ENCODE assay signal across 9 mouse cellular contexts in the genomic region with DNA sequence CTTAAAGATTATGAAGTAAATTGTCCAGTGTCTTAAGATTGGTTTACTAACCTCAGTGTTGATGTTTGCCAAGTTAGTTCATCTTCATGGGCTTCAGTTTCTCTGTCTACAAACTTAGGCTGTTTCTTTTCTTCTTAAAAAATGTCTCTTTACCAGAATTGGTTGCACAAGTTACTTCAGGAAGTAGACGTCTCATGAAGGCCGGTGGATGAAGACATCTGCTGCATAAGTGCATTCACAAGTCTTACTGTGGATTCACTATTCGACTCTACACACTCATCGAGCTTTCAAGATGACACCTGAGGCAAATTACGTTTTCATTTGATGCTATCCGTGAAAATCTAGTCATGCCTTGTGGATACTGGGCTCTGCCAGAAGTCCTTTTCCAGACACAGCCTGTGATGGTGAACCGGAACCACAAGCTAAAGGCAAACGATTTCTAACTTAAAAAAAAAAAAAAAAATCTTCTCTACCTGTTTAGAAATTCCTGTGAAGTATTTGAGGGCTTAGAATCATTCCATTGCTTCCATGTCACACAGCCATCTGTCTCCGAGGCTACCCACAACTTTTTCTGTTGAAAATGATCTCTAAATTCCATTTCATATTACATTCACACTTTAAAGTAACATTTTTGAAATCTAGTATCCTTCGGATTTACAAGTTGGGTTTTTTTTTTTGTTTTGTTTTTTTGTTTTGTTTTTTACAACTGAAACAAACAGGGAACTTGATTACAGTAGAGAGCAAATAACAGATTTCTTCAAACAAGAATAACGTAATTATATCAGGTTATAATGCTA. TPM values are rescaled to one million over a fixed set of nuclear protein-coding genes. Genes with fewer than 3 reads are reported as not detected.
DNase-seq lines count a peak whose midpoint lies in the region; ATAC-seq and TF ChIP-seq lines count a peak whose summit lies in the region.
"Had no signal": no experiment of that assay in that cellular context is flagged by ENCODE, and none has a peak within 500 bp of the region (broad histone marks: within the 10 kb centered on the region; RNA-seq: fewer than 3 reads in every experiment).

No protein-coding gene starts in this region.

- peaks cover 15% of the 10 kb centered on the region for H3K36me3 ChIP-seq in lung, embryonic 15.5 days
- H3K36me3 ChIP-seq in limb, embryonic 10.5 days, result peaks cover 24% of the 10 kb centered on the region
- peaks cover 12% of the 10 kb centered on the region for H3K36me3 ChIP-seq in neural tube, embryonic 14.5 days (ENCODE audit: control insufficient read depth, insufficient read depth, low read length)

- ATAC-seq in lung, embryonic 15.5 days (ENCODE audit: borderline replicate concordance, extremely low read depth, low FRiP score, low TSS enrichment), result no peak
- ATAC-seq in neural tube, embryonic 14.5 days (ENCODE audit: low read depth), result no peak

- H3K27ac ChIP-seq in gastrocnemius, adult 2 months, result no peak overlapping the region
- H3K27ac ChIP-seq in lung, embryonic 15.5 days, result no peak overlapping the region
- H3K27ac ChIP-seq in limb, embryonic 10.5 days, result peak overlapping the region; percentile 89
- no peak overlapping the region for H3K27ac ChIP-seq in neural tube, embryonic 14.5 days (ENCODE audit: low read depth, low read length)

- peak overlapping the region; percentile 61 for H3K4me2 ChIP-seq in lung, embryonic 15.5 days
- 0 out of 2 replicates have a peak overlapping the region, but pooled peaks have one; percentile 36 for H3K4me2 ChIP-seq in neural tube, embryonic 14.5 days (ENCODE audit: low read depth, low read length)

- TF ChIP-seq CTCF in gastrocnemius, adult 2 months (IDR thresholded peaks at IDR 0.05), result no peak

- peak overlapping the region; percentile 81 for H3K4me3 ChIP-seq in gastrocnemius, adult 2 months
- H3K4me3 ChIP-seq in lung, embryonic 15.5 days, result peak overlapping the region; percentile 69
- peak overlapping the region; percentile 81 for H3K4me3 ChIP-seq in limb, embryonic 10.5 days
- peak overlapping the region; percentile 69; the same call in 1 of the 2 replicates for H3K4me3 ChIP-seq in neural tube, embryonic 14.5 days (ENCODE audit: low read depth, low read length)

- 0 out of 2 replicates have a peak, but pooled peaks cover 9% of the 10 kb centered on the region for H3K4me1 ChIP-seq in lung, embryonic 15.5 days
- peaks cover 6% of the 10 kb centered on the region for H3K4me1 ChIP-seq in limb, embryonic 10.5 days
- peaks cover 8% of the 10 kb centered on the region for H3K4me1 ChIP-seq in neural tube, embryonic 14.5 days (ENCODE audit: control insufficient read depth, insufficient read depth, low read length)

- H3K27me3 ChIP-seq in lung, embryonic 15.5 days, result no peaks in the 10 kb centered on the region
- no peaks in the 10 kb centered on the region for H3K27me3 ChIP-seq in limb, embryonic 10.5 days (ENCODE audit: low read depth, poor library complexity, severe bottlenecking)
- no peaks in the 10 kb centered on the region for H3K27me3 ChIP-seq in neural tube, embryonic 14.5 days (ENCODE audit: control insufficient read depth, insufficient read depth, low read length)

- H3K9me3 ChIP-seq in lung, embryonic 15.5 days, result no peaks in the 10 kb centered on the region
- H3K9me3 ChIP-seq in limb, embryonic 10.5 days (replicated peaks), result no peaks in the 10 kb centered on the region
- no peaks in the 10 kb centered on the region for H3K9me3 ChIP-seq in neural tube, embryonic 14.5 days (ENCODE audit: control insufficient read depth, low read length)

- WGBS in lung, embryonic 15.5 days, result 75% methylated on average over 11 of the region's 11 CpGs
- WGBS in limb, embryonic 10.5 days, result 85% methylated on average over 11 of the region's 11 CpGs
- 86% methylated on average over 11 of the region's 11 CpGs for WGBS in neural tube, embryonic 14.5 days

- H3K9ac ChIP-seq in lung, embryonic 15.5 days, result no peak overlapping the region
- H3K9ac ChIP-seq in neural tube, embryonic 14.5 days (replicated peaks; ENCODE audit: low read depth, low read length), result no peak overlapping the region

- intact Hi-C loops in gastrocnemius, adult 2 months (cut with DNase I), result no loop called here

- DNase-seq in gastrocnemius, adult 2 months, result no peak
- DNase-seq in gastrocnemius, postnatal 4 days (ENCODE audit: low spot score in 2 of 2), result no peak
- no peak for DNase-seq in lung, adult 18-20 months
- DNase-seq in limb, embryonic 10.5 days (ENCODE audit: low spot score), result no peak
- DNase-seq in testis, postnatal 14 days (ENCODE audit: low spot score), result no peak
- DNase-seq in embryo, embryonic 10.5 days (ENCODE audit: low spot score), result no peak

RNA-seq across cellular contexts. Expression of a gene that starts 0.8 kb away (rescaled TPM):
- 10 to 100 TPM; 64.8 to 82.8 TPM for total RNA-seq in gastrocnemius, adult 2 months (2021)
- total RNA-seq in gastrocnemius, postnatal 4 days (2021), result 10 to 100 TPM; 57.2 to 61.9 TPM
- polyA plus RNA-seq in lung, embryonic 15.5 days (2015; fragmentation: Nextera tagmentation; extraction: Ambion mirVana), result 110 and 111 TPM in 2 replicates
- 92.9 and 108 TPM in 2 replicates for polyA plus RNA-seq in limb, embryonic 10.5 days (2016; fragmentation: Nextera tagmentation; extraction: Ambion mirVana)
- 146 and 147 TPM in 2 replicates for polyA plus RNA-seq in neural tube, embryonic 14.5 days (2014; fragmentation: Nextera tagmentation; extraction: Ambion mirVana)

RNA-seq across cellular contexts. Expression of a gene that starts 8.0 kb away (rescaled TPM):
- total RNA-seq in gastrocnemius, adult 2 months (2021), result not detected
- total RNA-seq in gastrocnemius, postnatal 4 days (2021), result not detected
- 0.24 TPM in 1 of 2 replicates, not detected in the other for polyA plus RNA-seq in lung, embryonic 15.5 days (2015; fragmentation: Nextera tagmentation; extraction: Ambion mirVana)
- polyA plus RNA-seq in limb, embryonic 10.5 days (2016; fragmentation: Nextera tagmentation; extraction: Ambion mirVana), result 0.11 TPM in 1 of 2 replicates, not detected in the other
- polyA plus RNA-seq in neural tube, embryonic 14.5 days (2014; fragmentation: Nextera tagmentation; extraction: Ambion mirVana), result 0.21 TPM in 1 of 2 replicates, not detected in the other
- total RNA-seq: common myeloid progenitor, adult 5-6 weeks had no signal

RNA-seq across cellular contexts. Expression of a gene that starts 36.1 kb away (rescaled TPM):
- total RNA-seq in gastrocnemius, adult 2 months (2021), result not detected
- not detected for total RNA-seq in gastrocnemius, postnatal 4 days (2021)
- polyA plus RNA-seq in lung, embryonic 15.5 days (2015; fragmentation: Nextera tagmentation; extraction: Ambion mirVana), result not detected in 2 replicates
- not detected in 2 replicates for polyA plus RNA-seq in limb, embryonic 10.5 days (2016; fragmentation: Nextera tagmentation; extraction: Ambion mirVana)
- not detected in 2 replicates for polyA plus RNA-seq in neural tube, embryonic 14.5 days (2014; fragmentation: Nextera tagmentation; extraction: Ambion mirVana)
- total RNA-seq: common myeloid progenitor, adult 5-6 weeks had no signal

RNA-seq across cellular contexts. Expression of a gene that starts 56.8 kb away (rescaled TPM):
- total RNA-seq in gastrocnemius, adult 2 months (2021), result 10 to 100 TPM; 20.2 to 25.4 TPM
- 10 to 100 TPM; 10.5 to 13.0 TPM for total RNA-seq in gastrocnemius, postnatal 4 days (2021)
- polyA plus RNA-seq in lung, embryonic 15.5 days (2015; fragmentation: Nextera tagmentation; extraction: Ambion mirVana), result 24.9 and 26.8 TPM in 2 replicates
- polyA plus RNA-seq in limb, embryonic 10.5 days (2016; fragmentation: Nextera tagmentation; extraction: Ambion mirVana), result 26.6 and 29.7 TPM in 2 replicates
- 16.5 and 17.0 TPM in 2 replicates for polyA plus RNA-seq in neural tube, embryonic 14.5 days (2014; fragmentation: Nextera tagmentation; extraction: Ambion mirVana)
